Mouse (Mus musculus): ENCODE data around the gene Cald1. TPM values are rescaled to one million over a fixed set of nuclear protein-coding genes. Genes with fewer than 3 reads are reported as not detected.

Gene Cald1
- polyA plus RNA-seq, 1 experiment from 2014 or later = 155 TPM

DNA sequence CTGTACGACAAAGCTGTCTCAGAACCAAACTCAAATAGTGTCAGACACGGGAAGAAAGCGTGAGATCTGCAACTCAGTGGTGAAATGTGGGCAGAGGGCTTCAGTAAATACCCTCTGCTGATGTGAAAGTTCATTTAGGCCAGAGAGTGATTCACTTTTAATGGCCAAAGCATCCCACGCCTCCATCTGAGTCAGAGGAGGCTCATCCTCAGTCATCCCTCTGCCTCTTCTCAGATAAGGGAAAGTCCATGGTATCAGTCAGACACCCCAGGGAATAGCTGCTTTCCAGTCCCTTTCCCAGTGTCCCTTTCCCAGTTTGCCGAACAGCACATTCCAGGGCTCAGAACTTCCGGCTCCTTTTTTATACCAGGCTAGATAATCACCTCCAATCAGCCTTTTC, 151.2 kb downstream of the Cald1 start:
- WGBS = 86% methylated on average over 6 of the region's 6 CpGs
- Histone ChIP-seq H3K4me2 (ENCODE audit: low read depth, severe bottlenecking) (no peak overlapping the region), H3K4me1 (ENCODE audit: control insufficient read depth, insufficient read depth, low read length) (0 out of 2 replicates have a peak, but pooled peaks cover 3% of the 10 kb centered on the region), H3K27ac (replicated peaks; ENCODE audit: low read depth, low read length) (no peak overlapping the region), H3K36me3 (ENCODE audit: control insufficient read depth, insufficient read depth, low read length) (no peaks in the 10 kb centered on the region), H3K9ac (ENCODE audit: low read length) (no peak overlapping the region), H3K27me3 (ENCODE audit: control insufficient read depth, insufficient read depth, low read length) (no peaks in the 10 kb centered on the region), H3K9me3 (ENCODE audit: control insufficient read depth, low read length) (no peaks in the 10 kb centered on the region), H3K4me3 (ENCODE audit: low read depth, low read length) (no peak overlapping the region)
- ATAC-seq (ENCODE audit: insufficient number of reproducible peaks, low FRiP score, low TSS enrichment, low read depth) (no peak), DNase-seq (ENCODE audit: low spot score) (no peak)

DNA sequence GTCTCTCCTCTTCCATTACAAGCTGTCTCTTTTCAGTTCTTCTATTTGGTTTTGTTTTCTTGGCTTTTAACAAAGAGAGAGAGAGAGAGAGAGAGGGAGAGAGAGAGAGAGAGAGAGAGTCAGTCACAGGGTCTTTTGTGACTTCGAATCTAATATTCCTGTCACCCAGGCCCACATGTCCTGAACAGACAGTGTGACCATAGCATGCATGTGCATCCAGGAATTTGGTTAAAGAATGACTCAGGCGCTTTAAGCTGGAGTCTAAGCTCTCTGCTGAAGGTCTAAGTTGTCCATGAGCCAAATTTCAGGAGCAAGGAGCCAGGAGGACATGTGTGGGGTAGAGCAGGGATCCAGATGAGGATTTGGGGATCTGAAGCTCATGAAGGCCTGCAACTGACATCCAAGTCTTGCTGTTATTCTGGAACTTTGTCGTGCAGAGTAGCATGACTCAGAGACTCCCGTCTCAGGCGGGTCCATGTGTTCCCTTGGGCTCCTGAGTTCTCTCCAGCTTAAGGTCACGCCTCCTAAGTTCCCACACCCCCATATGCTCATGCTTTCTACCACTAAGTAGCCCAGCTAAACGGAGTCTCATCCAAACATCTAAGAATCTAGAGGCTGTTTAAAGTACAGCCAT, 152.3 kb downstream of the Cald1 start:
- Histone ChIP-seq H3K4me2 (ENCODE audit: low read depth, severe bottlenecking) (no peak overlapping the region), H3K36me3 (ENCODE audit: control insufficient read depth, insufficient read depth, low read length) (no peaks in the 10 kb centered on the region), H3K4me1 (ENCODE audit: control insufficient read depth, insufficient read depth, low read length) (0 out of 2 replicates have a peak, but pooled peaks cover 3% of the 10 kb centered on the region), H3K27ac (replicated peaks; ENCODE audit: low read depth, low read length) (no peak overlapping the region), H3K27me3 (ENCODE audit: control insufficient read depth, insufficient read depth, low read length) (no peaks in the 10 kb centered on the region), H3K9me3 (ENCODE audit: control insufficient read depth, low read length) (no peaks in the 10 kb centered on the region), H3K9ac (ENCODE audit: low read length) (no peak overlapping the region), H3K4me3 (ENCODE audit: low read depth, low read length) (no peak overlapping the region)
- DNase-seq (ENCODE audit: low spot score) = no peak
- 88% methylated on average over 7 of the region's 7 CpGs for WGBS
- ATAC-seq (ENCODE audit: insufficient number of reproducible peaks, low FRiP score, low TSS enrichment, low read depth) = no peak

DNA sequence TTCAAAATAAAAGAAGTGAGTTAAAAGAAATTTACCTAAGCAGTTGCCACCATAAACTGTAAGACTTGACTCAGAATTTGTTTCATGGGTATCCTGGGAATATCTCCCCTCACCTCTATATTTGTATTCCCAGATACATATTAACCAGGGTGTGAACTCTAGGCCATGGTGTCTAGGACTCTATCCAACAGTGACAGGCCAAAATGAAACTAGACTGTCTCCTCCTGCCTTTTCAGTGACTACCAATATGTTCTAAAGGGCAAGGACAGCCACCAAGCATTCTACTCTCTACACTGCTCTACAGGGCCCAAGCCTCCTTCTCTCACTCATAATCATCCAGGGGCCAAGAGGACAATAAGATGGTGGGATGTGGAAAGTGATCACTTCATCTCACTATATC, 153.3 kb downstream of the Cald1 start:
- Histone ChIP-seq H3K27me3 (ENCODE audit: control insufficient read depth, insufficient read depth, low read length) (no peaks in the 10 kb centered on the region), H3K36me3 (ENCODE audit: control insufficient read depth, insufficient read depth, low read length) (no peaks in the 10 kb centered on the region), H3K9me3 (ENCODE audit: control insufficient read depth, low read length) (no peaks in the 10 kb centered on the region), H3K9ac (ENCODE audit: low read length) (no peak overlapping the region), H3K4me2 (ENCODE audit: low read depth, severe bottlenecking) (no peak overlapping the region), H3K4me1 (ENCODE audit: control insufficient read depth, insufficient read depth, low read length) (0 out of 2 replicates have a peak, but pooled peaks cover 3% of the 10 kb centered on the region), H3K27ac (replicated peaks; ENCODE audit: low read depth, low read length) (no peak overlapping the region), H3K4me3 (ENCODE audit: low read depth, low read length) (no peak overlapping the region)
- no peak for ATAC-seq (ENCODE audit: insufficient number of reproducible peaks, low FRiP score, low TSS enrichment, low read depth)
- DNase-seq (ENCODE audit: low spot score) = no peak

GRCm38 (mm10) chr6:34754448-34754847, 156.1 kb downstream of the Cald1 start:
- WGBS = 39% methylated on average over 5 of the region's 5 CpGs
- Histone ChIP-seq H3K4me1 (ENCODE audit: control insufficient read depth, insufficient read depth, low read length) (no peaks in the 10 kb centered on the region), H3K27me3 (ENCODE audit: control insufficient read depth, insufficient read depth, low read length) (no peaks in the 10 kb centered on the region), H3K4me3 (ENCODE audit: low read depth, low read length) (no peak overlapping the region), H3K36me3 (ENCODE audit: control insufficient read depth, insufficient read depth, low read length) (no peaks in the 10 kb centered on the region), H3K4me2 (ENCODE audit: low read depth, severe bottlenecking) (no peak overlapping the region), H3K9ac (ENCODE audit: low read length) (no peak overlapping the region), H3K9me3 (ENCODE audit: control insufficient read depth, low read length) (no peaks in the 10 kb centered on the region), H3K27ac (replicated peaks; ENCODE audit: low read depth, low read length) (no peak overlapping the region)
- DNase-seq (ENCODE audit: low spot score) (peak; percentile 55), ATAC-seq (ENCODE audit: insufficient number of reproducible peaks, low FRiP score, low TSS enrichment, low read depth) (no peak)

DNA sequence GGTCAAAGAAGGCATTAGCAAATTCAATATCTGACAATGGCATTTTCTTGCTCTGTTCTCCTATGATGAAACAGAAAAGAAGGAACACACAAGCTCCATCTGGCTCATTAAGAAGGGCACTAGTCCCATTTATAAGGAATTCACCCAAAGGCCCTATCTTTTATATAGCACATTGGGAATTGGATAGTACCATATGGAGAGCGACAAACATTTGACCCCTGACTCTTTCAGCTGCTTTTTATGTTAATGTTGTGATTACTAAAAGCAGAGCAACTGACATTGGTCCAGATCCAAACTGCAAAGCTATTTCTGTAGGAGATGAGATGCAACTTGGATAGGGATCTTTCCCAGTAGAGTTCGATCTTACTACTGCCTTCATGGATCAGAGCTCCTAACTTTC, 160.0 kb downstream of the Cald1 start:
- ATAC-seq (ENCODE audit: insufficient number of reproducible peaks, low FRiP score, low TSS enrichment, low read depth) (no peak), DNase-seq (ENCODE audit: low spot score) (no peak)
- no peak overlapping the region for H3K27ac ChIP-seq (replicated peaks; ENCODE audit: low read depth, low read length)
- H3K9me3 ChIP-seq (ENCODE audit: control insufficient read depth, low read length) = no peaks in the 10 kb centered on the region
- H3K27me3 ChIP-seq (ENCODE audit: control insufficient read depth, insufficient read depth, low read length) = no peaks in the 10 kb centered on the region
- no peaks in the 10 kb centered on the region for H3K36me3 ChIP-seq (ENCODE audit: control insufficient read depth, insufficient read depth, low read length)
- H3K4me1 ChIP-seq (ENCODE audit: control insufficient read depth, insufficient read depth, low read length) = no peaks in the 10 kb centered on the region
- no peak overlapping the region for H3K4me2 ChIP-seq (ENCODE audit: low read depth, severe bottlenecking)
- H3K4me3 ChIP-seq (ENCODE audit: low read depth, low read length) = no peak overlapping the region
- no peak overlapping the region for H3K9ac ChIP-seq (ENCODE audit: low read length)
- WGBS = 93% methylated on average over 2 of the region's 2 CpGs

- Histone ChIP-seq H3K36me3 (ENCODE audit: control insufficient read depth, insufficient read depth, low read length) (no peaks in the 10 kb centered on the region), H3K27me3 (ENCODE audit: control insufficient read depth, insufficient read depth, low read length) (no peaks in the 10 kb centered on the region), H3K4me3 (ENCODE audit: low read depth, low read length) (no peak overlapping the region), H3K9ac (ENCODE audit: low read length) (no peak overlapping the region), H3K4me1 (ENCODE audit: control insufficient read depth, insufficient read depth, low read length) (no peaks in the 10 kb centered on the region), H3K9me3 (ENCODE audit: control insufficient read depth, low read length) (no peaks in the 10 kb centered on the region), H3K27ac (replicated peaks; ENCODE audit: low read depth, low read length) (no peak overlapping the region), H3K4me2 (ENCODE audit: low read depth, severe bottlenecking) (no peak overlapping the region)
- DNase-seq (ENCODE audit: low spot score) (no peak), ATAC-seq (ENCODE audit: insufficient number of reproducible peaks, low FRiP score, low TSS enrichment, low read depth) (no peak)
- WGBS = 51% methylated on average over 4 of the region's 4 CpGs
These were observed 161.7 kb downstream of the Cald1 start for GRCm38 (mm10) chr6:34760023-34760422.

GRCm38 (mm10) chr6:34765721-34766120, 167.4 kb downstream of the Cald1 start:
- DNase-seq (ENCODE audit: low spot score) = no peak
- H3K9ac ChIP-seq (ENCODE audit: low read length) = no peak overlapping the region
- H3K27ac ChIP-seq (replicated peaks; ENCODE audit: low read depth, low read length) = no peak overlapping the region
- 91% methylated on average over 5 of the region's 5 CpGs for WGBS
- H3K9me3 ChIP-seq (ENCODE audit: control insufficient read depth, low read length) = no peaks in the 10 kb centered on the region
- H3K27me3 ChIP-seq (ENCODE audit: control insufficient read depth, insufficient read depth, low read length) = no peaks in the 10 kb centered on the region
- ATAC-seq (ENCODE audit: insufficient number of reproducible peaks, low FRiP score, low TSS enrichment, low read depth) = no peak
- peaks cover 3% of the 10 kb centered on the region; the same call in 1 of the 2 replicates for H3K36me3 ChIP-seq (ENCODE audit: control insufficient read depth, insufficient read depth, low read length)
- H3K4me1 ChIP-seq (ENCODE audit: control insufficient read depth, insufficient read depth, low read length) = no peaks in the 10 kb centered on the region
- no peak overlapping the region for H3K4me3 ChIP-seq (ENCODE audit: low read depth, low read length)
- no peak overlapping the region for H3K4me2 ChIP-seq (ENCODE audit: low read depth, severe bottlenecking)

GRCm38 (mm10) chr6:34769984-34770383, 171.7 kb downstream of the Cald1 start:
- WGBS = 94% methylated on average over 2 of the region's 2 CpGs
- Histone ChIP-seq H3K4me2 (ENCODE audit: low read depth, severe bottlenecking) (no peak overlapping the region), H3K27me3 (ENCODE audit: control insufficient read depth, insufficient read depth, low read length) (no peaks in the 10 kb centered on the region), H3K4me1 (ENCODE audit: control insufficient read depth, insufficient read depth, low read length) (no peaks in the 10 kb centered on the region), H3K9me3 (ENCODE audit: control insufficient read depth, low read length) (no peaks in the 10 kb centered on the region), H3K27ac (replicated peaks; ENCODE audit: low read depth, low read length) (no peak overlapping the region), H3K9ac (ENCODE audit: low read length) (no peak overlapping the region), H3K36me3 (ENCODE audit: control insufficient read depth, insufficient read depth, low read length) (peaks cover 6% of the 10 kb centered on the region; the same call in 1 of the 2 replicates), H3K4me3 (ENCODE audit: low read depth, low read length) (no peak overlapping the region)
- ATAC-seq (ENCODE audit: insufficient number of reproducible peaks, low FRiP score, low TSS enrichment, low read depth) (no peak), DNase-seq (ENCODE audit: low spot score) (no peak)

- Histone ChIP-seq H3K4me1 (ENCODE audit: control insufficient read depth, insufficient read depth, low read length) (no peaks in the 10 kb centered on the region), H3K27me3 (ENCODE audit: control insufficient read depth, insufficient read depth, low read length) (no peaks in the 10 kb centered on the region), H3K9me3 (ENCODE audit: control insufficient read depth, low read length) (no peaks in the 10 kb centered on the region), H3K27ac (replicated peaks; ENCODE audit: low read depth, low read length) (no peak overlapping the region), H3K36me3 (ENCODE audit: control insufficient read depth, insufficient read depth, low read length) (peaks cover 6% of the 10 kb centered on the region; the same call in 1 of the 2 replicates), H3K9ac (ENCODE audit: low read length) (no peak overlapping the region), H3K4me2 (ENCODE audit: low read depth, severe bottlenecking) (no peak overlapping the region), H3K4me3 (ENCODE audit: low read depth, low read length) (no peak overlapping the region)
- 90% methylated on average over 6 of the region's 6 CpGs for WGBS
- ATAC-seq (ENCODE audit: insufficient number of reproducible peaks, low FRiP score, low TSS enrichment, low read depth) (no peak), DNase-seq (ENCODE audit: low spot score) (no peak)
These were observed 172.2 kb downstream of the Cald1 start for GRCm38 (mm10) chr6:34770491-34770890.
